Mouse (Mus musculus) left cerebral cortex, postnatal 10 days (tissue): ENCODE measurements at regions not wholly inside any gene's neighbourhood (a gene's known extent, or its start where the extent isn't known, plus 50 kb on each side); places are given as distances from the start of the nearest gene placed in this dataset.

Experiments used
- DNase-seq, 2 experiments: peaks; one replicate each; pipeline ENCODE4 v3.0.0; 2021 to 2022; ENCODE audit warnings: low spot score in 2 of 2, mixed read lengths in 1 of 2; ENCODE audit errors: extremely low spot score in 1 of 2
- intact Hi-C: fragments of 180-260 bp; cut with DNase I; formaldehyde crosslinking; loops from one replicate; pipeline ENCODE4 v1.15.1; 2025

- no peak for DNase-seq
- intact Hi-C loops: no loop called here
These were observed 219.0 kb downstream of the Dusp6 start for GRCm38 (mm10) chr10:99482009-99482408.

GRCm38 (mm10) chr10:99488195-99489080 lies 225.4 kb downstream of the Dusp6 start:
- DNase-seq: peak in 1 of 2 experiments; percentile 56
- intact Hi-C loops: no loop called here

- DNase-seq: no peak
- intact Hi-C loops: no loop called here
These were observed 247.8 kb downstream of the Csl start for GRCm38 (mm10) chr10:99511514-99512237.

- no peak for DNase-seq
- intact Hi-C loops: no loop called here
These were observed 241.5 kb downstream of the Csl start for GRCm38 (mm10) chr10:99517944-99518343.

GRCm38 (mm10) chr10:99519479-99519878 lies 240.0 kb downstream of the Csl start:
- peak in 1 of 2 experiments; percentile 34 for DNase-seq

GRCm38 (mm10) chr10:99523817-99524216 lies 235.6 kb downstream of the Csl start:
- intact Hi-C loops: no loop called here
- DNase-seq: no peak

More at GRCm38 (mm10) chr10:99519479-99519878, 240.0 kb downstream of the Csl start:
- intact Hi-C loops: no loop called here

GRCm38 (mm10) chr10:99524273-99525212 lies 234.9 kb downstream of the Csl start:
- intact Hi-C loops: no loop called here
- peak; percentile 36 to 70 for DNase-seq

GRCm38 (mm10) chr10:99526148-99526547 lies 233.3 kb downstream of the Csl start:
- intact Hi-C loops: no loop called here
- DNase-seq: no peak

- intact Hi-C loops: no loop called here
These were observed 232.9 kb downstream of the Csl start for GRCm38 (mm10) chr10:99526561-99526960.

GRCm38 (mm10) chr10:99531104-99531503 lies 228.4 kb downstream of the Csl start:
- DNase-seq: no peak
- intact Hi-C loops: no loop called here

More at GRCm38 (mm10) chr10:99526561-99526960, 232.9 kb downstream of the Csl start:
- no peak for DNase-seq

- no peak for DNase-seq
- intact Hi-C loops: no loop called here
These were observed 227.9 kb downstream of the Csl start for GRCm38 (mm10) chr10:99531556-99531955.

- DNase-seq: no peak
- intact Hi-C loops: no loop called here
These were observed 227.5 kb downstream of the Csl start for GRCm38 (mm10) chr10:99531992-99532391.

GRCm38 (mm10) chr10:99532697-99533119 lies 226.8 kb downstream of the Csl start:
- intact Hi-C loops: no loop called here
- no peak for DNase-seq

- intact Hi-C loops: no loop called here
- DNase-seq: no peak
These were observed 226.0 kb downstream of the Csl start for GRCm38 (mm10) chr10:99533468-99533867.

- no peak for DNase-seq
- intact Hi-C loops: no loop called here
These were observed 225.2 kb downstream of the Csl start for GRCm38 (mm10) chr10:99534237-99534636.

- no peak for DNase-seq
- intact Hi-C loops: no loop called here
These were observed 220.8 kb downstream of the Csl start for GRCm38 (mm10) chr10:99538639-99539038.

GRCm38 (mm10) chr10:99552373-99552772 lies 207.1 kb downstream of the Csl start:
- DNase-seq: no peak
- intact Hi-C loops: no loop called here

- intact Hi-C loops: no loop called here
- peak in 1 of 2 experiments; percentile 70 for DNase-seq
These were observed 206.5 kb downstream of the Csl start for GRCm38 (mm10) chr10:99552836-99553540.
